Mouse (Mus musculus) kidney, adult 2 months (tissue): Measurements from ENCODE around the gene Macrod2.

ENCODE experiments used
- CTCF ChIP-seq: fragments of 200-500 bp; conservative IDR thresholded peaks from 2 replicates; pipeline ENCODE4 v1.5.1; 2011; ENCODE audit warnings: low read depth, mild to moderate bottlenecking, control low read depth, low read length, moderate library complexity, mixed read lengths; ENCODE audit not compliant: insufficient read depth, insufficient read length
- POLR2A ChIP-seq: fragments of 200-500 bp; IDR thresholded peaks from one replicate; pipeline ENCODE4 v1.6.1; 2011; ENCODE audit warnings: low read depth, low read length, control low read depth

DNA sequence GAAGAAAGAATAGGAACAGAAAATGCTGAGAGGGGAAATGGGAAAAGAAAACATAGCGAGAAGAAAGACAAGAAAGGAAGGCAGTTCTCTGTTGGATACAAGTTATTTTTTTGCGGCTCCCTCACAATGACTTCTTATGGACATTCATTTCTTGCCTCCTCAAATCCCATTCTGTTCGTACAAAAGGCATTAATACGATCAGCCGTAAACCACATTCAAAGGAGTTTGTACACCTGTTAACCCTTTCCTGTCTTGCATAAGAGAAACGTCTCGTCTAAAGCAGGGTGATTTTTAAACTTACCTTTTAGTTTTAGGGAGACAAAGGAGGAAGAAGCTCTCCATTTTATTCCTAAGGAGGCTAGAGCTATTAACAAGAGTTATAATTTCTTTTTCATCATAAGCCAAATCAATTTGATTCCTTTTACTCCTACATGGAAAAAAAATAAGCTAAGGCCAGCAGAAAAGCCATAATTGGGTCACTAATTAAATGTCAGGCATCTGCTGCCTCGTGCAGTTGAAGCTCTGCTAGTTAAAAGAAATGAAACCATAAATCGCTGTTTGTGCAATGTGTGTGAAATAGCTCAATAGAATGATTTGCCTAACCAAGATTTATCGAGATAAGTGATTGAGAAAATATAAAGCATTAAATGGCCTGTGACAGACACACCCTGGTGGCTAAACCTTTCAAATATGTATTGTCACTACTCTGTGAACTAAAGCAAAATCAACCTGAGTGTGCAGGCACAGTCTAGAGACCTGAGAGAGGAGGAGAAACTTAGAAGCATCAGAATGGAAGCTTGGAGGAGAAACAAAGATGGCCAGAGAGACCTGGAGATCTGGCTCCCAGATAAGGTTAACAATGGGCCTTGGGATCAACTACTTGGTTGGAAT lies 1635.9 kb downstream of the Macrod2 start:
- TF ChIP-seq CTCF (no peak), POLR2A (no peak)
